Mouse (Mus musculus): ENCODE measurements around the gene Vmn2r85.
"Not testable (repeated sequence)": the region's sequence is repeated elsewhere in the genome, so short reads cannot be mapped to it uniquely, and the experiment has no call there.

Vmn2r85 gene

GRCm38 (mm10) chr10:130429603-130430002, at the start of gene Vmn2r85:
Gene Vmn2r85 (minus strand): TSS chr10:130429703.
- DNase-seq (ENCODE audit: extremely low spot score), result not testable (repeated sequence)

- peak; percentile 77 for DNase-seq (ENCODE audit: extremely low spot score)
Measured at GRCm38 (mm10) chr10:130470311-130470760, 40.8 kb upstream of the Vmn2r85 start.

GRCm38 (mm10) chr10:130455950-130456349, 26.4 kb upstream of the Vmn2r85 start, which contains the start of gene Vmn2r86:
Gene Vmn2r86 (minus strand): TSS chr10:130456050.
- not testable (repeated sequence) for DNase-seq (ENCODE audit: extremely low spot score)

GRCm38 (mm10) chr10:130444776-130445175, 15.3 kb upstream of the Vmn2r85 start:
- DNase-seq (ENCODE audit: extremely low spot score), result no peak

- not testable (repeated sequence) for DNase-seq (ENCODE audit: extremely low spot score)
Measured at GRCm38 (mm10) chr10:130434185-130434898, 4.8 kb upstream of the Vmn2r85 start.

GRCm38 (mm10) chr10:130422368-130422767, 7.1 kb downstream of the Vmn2r85 start:
- DNase-seq (ENCODE audit: extremely low spot score), result not testable (repeated sequence)

- DNase-seq (ENCODE audit: extremely low spot score), result no peak
Measured at GRCm38 (mm10) chr10:130420401-130420800, 9.1 kb downstream of the Vmn2r85 start.

DNA sequence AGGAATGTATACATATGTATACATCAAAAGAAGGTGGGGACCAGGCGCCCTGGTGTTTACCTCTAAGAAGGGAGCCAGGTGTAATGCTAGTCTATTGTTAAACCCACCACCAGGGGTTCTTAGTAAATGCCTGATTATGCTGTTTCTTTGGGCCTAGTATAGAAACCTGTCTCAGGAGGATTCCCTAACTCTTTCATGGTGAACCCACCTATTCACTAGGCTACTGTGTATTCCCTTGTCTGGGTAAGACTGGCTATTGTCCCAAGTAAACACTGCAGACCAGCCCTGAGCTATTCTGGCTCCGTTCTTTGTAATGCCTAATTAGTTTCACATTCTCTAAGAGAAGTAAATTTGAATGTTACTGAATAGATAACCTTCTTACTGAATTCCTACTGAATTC, 9.5 kb downstream of the Vmn2r85 start:
- DNase-seq (ENCODE audit: extremely low spot score), result not testable (repeated sequence)

- not testable (repeated sequence) for DNase-seq (ENCODE audit: extremely low spot score)
Measured at GRCm38 (mm10) chr10:130416352-130416751, 13.2 kb downstream of the Vmn2r85 start.

GRCm38 (mm10) chr10:130412167-130412698, 17.3 kb downstream of the Vmn2r85 start:
- DNase-seq (ENCODE audit: extremely low spot score), result not testable (repeated sequence)

DNA sequence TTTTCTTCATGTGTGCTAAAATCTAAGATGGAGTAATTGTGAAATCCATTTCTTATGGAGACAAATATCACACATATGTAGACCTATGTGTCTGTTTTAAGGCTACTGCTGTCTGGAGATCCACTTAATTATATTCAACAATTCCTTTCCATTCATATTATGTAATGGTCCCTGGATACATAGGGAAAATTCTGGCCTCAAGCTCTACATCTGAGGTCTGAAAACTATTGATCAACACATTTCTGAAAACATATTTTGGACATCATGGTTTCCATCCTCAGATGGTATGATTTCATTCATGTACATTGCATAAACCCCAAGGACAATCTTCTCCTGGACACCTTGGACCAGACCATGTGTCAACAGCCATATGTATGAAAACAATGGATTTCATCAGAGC, 35.3 kb downstream of the Vmn2r85 start, which contains the start of gene Vmn2r84:
TSS of gene Vmn2r84 (minus strand) at position 101 of the 400 bp plus-strand sequence.
- DNase-seq (ENCODE audit: extremely low spot score), result no peak

GRCm38 (mm10) chr10:130375145-130375544, 54.4 kb downstream of the Vmn2r85 start:
- DNase-seq (ENCODE audit: extremely low spot score), result no peak

DNA sequence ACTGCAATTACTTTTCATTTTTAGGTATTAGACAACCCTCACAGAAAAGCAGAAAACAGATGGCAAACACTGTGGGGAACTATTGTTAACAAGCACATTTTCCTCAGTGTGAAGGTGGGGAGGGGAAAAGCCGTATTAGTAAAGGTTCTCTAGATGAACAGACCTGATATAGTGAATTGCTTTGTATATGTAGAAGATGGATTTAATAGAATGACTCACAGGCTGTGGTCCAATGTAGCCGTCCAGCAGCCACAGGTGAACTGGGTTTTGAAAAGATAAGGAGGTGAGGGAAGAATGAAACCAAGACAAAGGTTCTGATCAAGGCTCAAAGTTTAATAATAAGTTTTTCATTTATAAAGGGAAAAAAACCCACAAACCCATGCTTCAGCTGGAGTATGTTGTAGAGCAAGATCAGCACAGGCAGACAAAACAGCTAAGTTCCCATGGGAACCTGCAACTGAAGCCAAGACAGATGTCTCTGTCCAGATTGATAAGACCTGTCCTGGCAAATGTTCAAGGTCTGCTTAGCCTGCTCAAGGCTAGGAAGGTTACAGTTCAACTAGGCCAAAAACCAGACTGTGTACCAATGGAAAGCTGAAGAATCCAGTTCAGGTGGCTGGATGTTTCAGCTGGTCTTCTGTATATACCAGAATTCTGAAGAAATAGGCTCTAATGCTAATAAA, 56.9 kb downstream of the Vmn2r85 start:
- no peak for DNase-seq (ENCODE audit: extremely low spot score)

DNA sequence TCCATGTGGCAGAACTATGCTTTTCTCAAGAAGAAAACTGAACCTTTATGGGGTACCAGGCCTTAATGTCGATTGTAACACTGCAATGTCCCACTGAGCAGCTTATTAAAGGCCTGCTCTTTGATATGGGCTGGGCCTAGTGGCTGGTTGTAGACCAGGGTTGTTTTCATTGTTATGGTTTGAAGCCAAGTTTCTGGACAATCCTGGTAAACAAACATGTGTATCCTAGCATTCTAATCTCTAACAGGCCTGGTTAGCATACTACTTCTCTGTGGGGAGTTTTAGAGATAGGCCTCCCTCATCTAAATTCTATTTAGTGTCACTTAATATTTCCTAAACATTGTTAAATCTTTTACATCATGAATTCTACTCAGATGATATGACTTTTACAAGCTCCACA, 57.9 kb downstream of the Vmn2r85 start:
- DNase-seq (ENCODE audit: extremely low spot score), result no peak

GRCm38 (mm10) chr10:130370005-130370682, 59.4 kb downstream of the Vmn2r85 start:
- DNase-seq (ENCODE audit: extremely low spot score), result no peak

DNA sequence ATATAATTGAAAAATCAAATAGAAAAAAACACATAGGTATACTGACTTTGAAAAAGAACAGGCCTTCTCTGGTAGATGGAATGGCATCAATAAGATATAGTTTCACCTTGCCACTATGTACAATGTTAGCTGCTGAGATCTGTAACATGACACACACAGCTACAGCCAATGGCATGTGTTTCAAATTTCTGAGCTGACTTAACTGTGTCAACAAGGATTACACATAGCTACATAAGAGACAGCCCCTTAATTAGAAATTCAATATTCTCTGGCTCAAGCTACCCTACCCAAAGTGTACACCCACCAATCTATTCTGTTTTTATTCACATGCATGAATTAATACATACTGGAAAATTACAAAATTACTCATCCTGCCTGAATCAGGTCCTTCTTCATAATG, 61.1 kb downstream of the Vmn2r85 start:
- DNase-seq (ENCODE audit: extremely low spot score), result no peak

- DNase-seq (ENCODE audit: extremely low spot score), result no peak
Measured at GRCm38 (mm10) chr10:130364766-130365165, 64.7 kb downstream of the Vmn2r85 start.

Measured in embryo, embryonic 9.5 days (tissue).